Mouse (Mus musculus) cerebellum, adult 2 months (tissue): ENCODE measurements around the gene Snx17.
A peak's percentile ranks its signal among the peaks of the same experiment; 100 is the strongest.

Experiments
- CTCF ChIP-seq: fragments of 200-500 bp; IDR thresholded peaks from 2 replicates; pipeline ENCODE4 v1.5.1; 2011; ENCODE audit warnings: low read depth, mild to moderate bottlenecking, control low read depth, low read length, moderate library complexity, borderline replicate concordance; ENCODE audit not compliant: insufficient read depth
- POLR2A ChIP-seq: fragments of 200-500 bp; IDR thresholded peaks from 2 replicates; pipeline ENCODE4 v1.6.1; 2011; ENCODE audit warnings: low read length, control low read depth, borderline replicate concordance; ENCODE audit not compliant: insufficient read depth

DNA sequence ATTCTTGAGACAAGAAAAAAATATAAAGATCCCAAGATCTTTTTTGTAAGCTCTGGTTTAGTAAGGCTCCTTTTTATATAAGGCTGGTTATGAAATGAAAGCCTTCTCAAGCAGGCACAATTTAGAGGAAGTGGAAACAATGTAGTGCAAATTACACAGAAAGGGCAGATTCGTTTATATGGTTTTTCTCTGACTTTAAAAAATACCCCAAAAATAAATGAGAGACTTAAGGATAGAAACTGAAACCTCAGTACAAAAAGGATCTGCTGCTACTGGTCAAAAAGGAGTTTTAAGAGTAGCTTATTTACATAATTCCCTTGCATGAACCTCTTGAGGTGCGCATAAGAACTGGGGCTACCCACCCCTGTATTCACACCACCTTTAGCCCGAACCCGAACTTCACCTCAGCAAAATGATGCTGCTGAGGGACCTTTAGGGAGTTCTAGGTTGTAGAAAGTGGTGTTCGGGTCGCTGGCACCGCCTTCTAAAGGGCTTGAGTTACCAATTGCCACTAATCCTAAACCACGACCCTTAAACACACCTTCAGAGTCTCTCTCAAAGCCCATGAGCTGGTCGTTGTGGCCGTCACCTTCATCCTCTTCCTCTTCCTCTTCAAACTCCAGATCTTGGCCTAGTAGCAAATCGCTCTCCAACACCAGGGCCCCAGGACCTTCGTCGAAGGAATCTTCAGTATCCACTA is 8.2 kb downstream of the Snx17 start:
- TF ChIP-seq CTCF, result no peak
- TF ChIP-seq POLR2A, result peak; percentile 31; the same call in 1 of the 2 replicates
